Mouse (Mus musculus) forebrain, embryonic 12.5 days (tissue): ENCODE results near the gene Irx3. TPM values are rescaled to one million over a fixed set of nuclear protein-coding genes. Genes with fewer than 3 reads are reported as not detected.

Experiments used
- ATAC-seq: fragments of 200-750 bp; cut with Nextera tagmentation; 2 replicates; pipeline ENCODE4 v1.8.0; 2017; ENCODE audit warnings: moderate TSS enrichment; ENCODE audit not compliant: low FRiP score
- H3K27ac ChIP-seq: fragments of 300-500 bp; sonication (generic); 2 replicates; pipeline ENCODE4 v1.5.1; 2016; ENCODE audit warnings: mild to moderate bottlenecking
- H3K27me3 ChIP-seq: fragments of 300-500 bp; sonication (generic); 2 replicates; pipeline ENCODE4 v1.6.1; 2016; ENCODE audit warnings: mild to moderate bottlenecking
- H3K36me3 ChIP-seq: fragments of 300-500 bp; sonication (generic); replicated peaks from 2 replicates; pipeline ENCODE4 v1.6.1; 2016; ENCODE audit warnings: mild to moderate bottlenecking
- H3K4me1 ChIP-seq: fragments of 300-500 bp; sonication (generic); 2 replicates; pipeline ENCODE4 v1.6.1; 2016
- H3K4me2 ChIP-seq: fragments of 300-500 bp; sonication (generic); 2 replicates; pipeline ENCODE4 v1.6.1; 2016; ENCODE audit warnings: mild to moderate bottlenecking, moderate library complexity
- H3K4me3 ChIP-seq: fragments of 300-500 bp; sonication (generic); replicated peaks from 2 replicates; pipeline ENCODE4 v1.5.1; 2016; ENCODE audit warnings: mild to moderate bottlenecking
- H3K9ac ChIP-seq: fragments of 300-500 bp; sonication (generic); 2 replicates; pipeline ENCODE4 v1.6.1; 2016; ENCODE audit warnings: mild to moderate bottlenecking
- H3K9me3 ChIP-seq: fragments of 300-500 bp; sonication (generic); 2 replicates; pipeline ENCODE4 v1.6.1; 2016
- WGBS: fragments of 180-500 bp; shearing (Covaris S2); methylation state at CpG from one replicate; pipeline ENCODE4 v1.1.7; 2016; 5-methylcytosine and 5-hydroxymethylcytosine counted together
- polyA plus RNA-seq: library from polyadenylated mRNA; unstranded; fragments of >200 nt; fragmentation: Nextera tagmentation; extraction: Ambion mirVana; gene quantifications from 2 replicates; pipeline ENCODE4 v1.2.1, GENCODE M21; 2016

The Irx3 gene
- polyA plus RNA-seq, 1 experiment from 2014 or later = 12.4 TPM

DNA sequence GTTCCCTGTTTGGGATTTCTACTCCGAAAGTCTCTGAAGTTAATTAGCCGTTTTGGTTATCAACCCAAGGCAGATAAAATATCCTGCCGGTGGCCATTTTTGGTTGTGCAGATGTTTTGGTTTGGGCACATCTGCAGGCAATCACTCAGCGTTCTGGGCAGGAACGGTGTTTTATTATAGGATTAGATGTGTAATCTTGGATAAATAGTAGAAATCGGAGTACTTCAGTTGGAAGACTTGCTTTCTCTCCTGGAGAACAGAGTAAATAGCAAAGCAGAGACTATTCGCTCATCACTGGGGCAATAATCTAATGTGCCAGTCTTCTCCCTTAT is 51.1 kb downstream of the Irx3 start:
- no peak overlapping the region for H3K27ac ChIP-seq
- WGBS = 81% methylated on average over 7 of the region's 7 CpGs
- no peak overlapping the region for H3K4me3 ChIP-seq
- H3K27me3 ChIP-seq = peaks cover 17% of the 10 kb centered on the region; the same call in 1 of the 2 replicates
- no peaks in the 10 kb centered on the region for H3K9me3 ChIP-seq
- no peak overlapping the region for H3K4me2 ChIP-seq
- H3K36me3 ChIP-seq = no peaks in the 10 kb centered on the region
- H3K9ac ChIP-seq = no peak overlapping the region
- peaks cover 17% of the 10 kb centered on the region for H3K4me1 ChIP-seq
- ATAC-seq = no peak

DNA sequence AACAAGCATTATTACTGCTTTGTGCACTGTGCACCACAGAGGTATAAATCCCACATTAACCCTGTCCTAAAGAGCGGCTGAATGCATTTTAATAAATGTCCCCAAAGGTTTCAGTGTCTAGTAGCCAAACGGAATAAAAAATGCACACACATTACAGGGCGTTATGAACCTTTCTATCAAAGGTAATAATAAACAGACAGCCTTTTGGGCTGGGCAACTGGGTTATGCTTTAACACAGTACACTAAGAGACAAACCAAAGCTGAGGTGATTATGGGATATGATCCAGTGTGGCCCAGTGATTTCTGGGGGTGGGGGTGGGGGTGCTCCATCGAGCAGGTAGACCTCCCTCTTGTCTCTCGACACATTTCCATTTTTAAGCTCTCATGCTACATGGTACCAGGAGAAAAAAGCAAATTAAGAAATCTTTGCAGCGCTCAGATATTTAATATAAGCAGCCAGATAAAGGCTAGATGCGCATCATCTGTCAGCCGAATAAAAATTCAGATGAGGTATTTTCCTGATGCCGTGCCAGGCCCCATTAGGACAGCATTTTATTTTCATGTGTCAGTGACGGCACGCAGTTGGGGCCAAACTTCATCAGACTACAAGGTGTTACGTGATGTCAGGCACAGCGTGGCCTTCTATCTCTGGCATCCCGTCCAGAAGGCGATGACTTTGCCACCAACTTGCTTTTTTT is 51.6 kb downstream of the Irx3 start:
- ATAC-seq = no peak
- H3K27me3 ChIP-seq = peaks cover 17% of the 10 kb centered on the region; the same call in 1 of the 2 replicates
- 86% methylated on average over 15 of the region's 15 CpGs for WGBS
- no peaks in the 10 kb centered on the region for H3K36me3 ChIP-seq
- H3K9me3 ChIP-seq = no peaks in the 10 kb centered on the region
- H3K4me2 ChIP-seq = no peak overlapping the region
- no peak overlapping the region for H3K4me3 ChIP-seq
- H3K9ac ChIP-seq = no peak overlapping the region
- H3K27ac ChIP-seq = no peak overlapping the region
- peaks cover 23% of the 10 kb centered on the region for H3K4me1 ChIP-seq

GRCm38 (mm10) chr8:91749412-91749811 is 52.5 kb downstream of the Irx3 start:
- WGBS = 74% methylated on average over 5 of the region's 5 CpGs
- Histone ChIP-seq H3K4me1 (peaks cover 24% of the 10 kb centered on the region), H3K4me2 (no peak overlapping the region), H3K36me3 (no peaks in the 10 kb centered on the region), H3K4me3 (no peak overlapping the region), H3K9ac (no peak overlapping the region), H3K27ac (no peak overlapping the region), H3K9me3 (no peaks in the 10 kb centered on the region), H3K27me3 (peaks cover 17% of the 10 kb centered on the region; the same call in 1 of the 2 replicates)
- no peak for ATAC-seq
